9 mouse cellular contexts compared by ENCODE assay signal in the genomic region with DNA sequence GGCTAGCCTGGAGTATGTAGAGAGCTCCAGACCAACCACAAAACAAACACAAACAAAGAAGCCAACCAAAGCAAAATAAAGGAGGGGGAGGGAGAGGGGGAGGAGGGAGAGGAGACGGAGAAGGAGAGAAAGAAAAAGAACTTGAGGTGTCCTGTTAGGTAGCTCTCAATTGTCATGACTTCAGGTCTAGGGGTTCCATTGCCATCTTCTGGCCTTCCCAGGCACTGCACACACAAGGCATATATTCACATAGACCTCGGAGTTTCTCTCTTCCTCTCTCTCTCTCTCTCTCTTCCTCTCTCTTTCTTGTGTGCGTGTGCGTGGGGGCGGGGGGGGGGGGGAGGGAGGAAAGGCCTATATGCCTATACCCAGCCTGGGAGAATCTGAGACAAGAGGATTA. TPM values are rescaled to one million over a fixed set of nuclear protein-coding genes. Genes with fewer than 3 reads are reported as not detected.
DNase-seq lines count a peak whose midpoint lies in the region; ATAC-seq and TF ChIP-seq lines count a peak whose summit lies in the region.
"Had no signal": no experiment of that assay in that cellular context is flagged by ENCODE, and none has a peak within 500 bp of the region (broad histone marks: within the 10 kb centered on the region; RNA-seq: fewer than 3 reads in every experiment).

No protein-coding gene starts in this region.

- no peak overlapping the region for H3K4me2 ChIP-seq in neural tube, embryonic 15.5 days

- H3K9me3 ChIP-seq in neural tube, embryonic 15.5 days (replicated peaks): no peaks in the 10 kb centered on the region

- H3K4me1 ChIP-seq in bone marrow, adult 2 months (ENCODE audit: control insufficient read depth, insufficient read depth, low read length): no peaks in the 10 kb centered on the region
- peaks cover 21% of the 10 kb centered on the region for H3K4me1 ChIP-seq in neural tube, embryonic 15.5 days

- no peak overlapping the region for H3K9ac ChIP-seq in neural tube, embryonic 15.5 days (replicated peaks)

- H3K4me3 ChIP-seq in bone marrow, adult 2 months (replicated peaks; ENCODE audit: control insufficient read depth, low read depth, low read length): no peak overlapping the region
- H3K4me3 ChIP-seq in neural tube, embryonic 15.5 days (replicated peaks): no peak overlapping the region

- peak; percentile 34 for ATAC-seq in CD4-positive, CD25-positive, alpha-beta regulatory T cell, adult 4 months
- no peak for ATAC-seq in neural tube, embryonic 15.5 days (ENCODE audit: low FRiP score)

- no peaks in the 10 kb centered on the region for H3K36me3 ChIP-seq in neural tube, embryonic 15.5 days

- H3K27me3 ChIP-seq in neural tube, embryonic 15.5 days (replicated peaks): 0 out of 2 replicates have a peak, but pooled peaks cover 4% of the 10 kb centered on the region

- peak; percentile 34; the same call in 1 of the 2 replicates for TF ChIP-seq CTCF in bone marrow, adult 2 months (IDR thresholded peaks at IDR 0.05; ENCODE audit: control insufficient read depth, insufficient read depth, low read length)

- peak; percentile 57 for DNase-seq in kidney, postnatal 10 days
- DNase-seq in kidney, adult 18-20 months: no peak
- DNase-seq in naive thymus-derived CD4-positive, alpha-beta T cell, adult 2 months (ENCODE audit: low read depth): peak; percentile 45
- no peak for DNase-seq in left cerebral cortex, adult 18-20 months (ENCODE audit: low spot score in 2 of 2)
- no peak for DNase-seq in natural killer cell, adult 2 months (ENCODE audit: low spot score in 2 of 2)

- 25% methylated on average over 4 of the region's 5 CpGs for WGBS in bone marrow, adult 2 months
- WGBS in neural tube, embryonic 15.5 days: 37% methylated on average over 3 of the region's 5 CpGs

- no peak overlapping the region for H3K27ac ChIP-seq in bone marrow, adult 2 months (ENCODE audit: control insufficient read depth, insufficient read depth, low read depth, low read length, poor library complexity)
- H3K27ac ChIP-seq in neural tube, embryonic 15.5 days (replicated peaks): no peak overlapping the region
- H3K27ac ChIP-seq: macrophage had no signal

- TF ChIP-seq POLR2A in bone marrow, adult 2 months (IDR thresholded peaks at IDR 0.05; ENCODE audit: borderline replicate concordance, control insufficient read depth, low read depth, low read length): no peak

RNA-seq across cellular contexts. Expression of a gene that starts 1.3 kb away (rescaled TPM):
- 10 to 100 TPM; 55.7 to 59.0 TPM for polyA plus RNA-seq in CD4-positive, CD25-positive, alpha-beta regulatory T cell, adult 4 months (2017; shearing (Covaris generic))
- polyA plus RNA-seq in bone marrow, adult 2 months (2011; ENCODE audit: insufficient read depth, insufficient read length, low replicate concordance, missing spikeins): 8.1 and 20.6 TPM in 2 replicates
- polyA plus RNA-seq in neural tube, embryonic 15.5 days (2015; fragmentation: Nextera tagmentation; extraction: Ambion mirVana): 53.3 and 53.5 TPM in 2 replicates
- 10 to 100 TPM; 33.2 to 36.4 TPM for total RNA-seq in left cerebral cortex, adult 18-20 months (2021)

RNA-seq across cellular contexts. Expression of a gene that starts 1.4 kb away (rescaled TPM):
- under 1 TPM; 0.39 to 0.65 TPM for polyA plus RNA-seq in CD4-positive, CD25-positive, alpha-beta regulatory T cell, adult 4 months (2017; shearing (Covaris generic))
- 0.72 TPM in 1 of 2 replicates, not detected in the other for polyA plus RNA-seq in bone marrow, adult 2 months (2011; ENCODE audit: insufficient read depth, insufficient read length, low replicate concordance, missing spikeins)
- polyA plus RNA-seq in neural tube, embryonic 15.5 days (2015; fragmentation: Nextera tagmentation; extraction: Ambion mirVana): 1.4 TPM in 2 replicates
- 1 to 10 TPM; 2.3 to 2.8 TPM for total RNA-seq in left cerebral cortex, adult 18-20 months (2021)
- polyA plus RNA-seq: macrophage had no signal

RNA-seq across cellular contexts. Expression of a gene that starts 16.5 kb away (rescaled TPM):
- polyA plus RNA-seq in CD4-positive, CD25-positive, alpha-beta regulatory T cell, adult 4 months (2017; shearing (Covaris generic)): 10 to 100 TPM; 11.9 to 17.2 TPM
- polyA plus RNA-seq in bone marrow, adult 2 months (2011; ENCODE audit: insufficient read depth, insufficient read length, low replicate concordance, missing spikeins): 5.2 and 6.2 TPM in 2 replicates
- polyA plus RNA-seq in neural tube, embryonic 15.5 days (2015; fragmentation: Nextera tagmentation; extraction: Ambion mirVana): 8.5 and 9.0 TPM in 2 replicates
- 10 to 100 TPM; 17.5 TPM for total RNA-seq in left cerebral cortex, adult 18-20 months (2021)

RNA-seq across cellular contexts. Expression of a gene that starts 52.2 kb away (rescaled TPM):
- polyA plus RNA-seq in CD4-positive, CD25-positive, alpha-beta regulatory T cell, adult 4 months (2017; shearing (Covaris generic)): 10 to 100 TPM; 11.2 to 13.9 TPM
- polyA plus RNA-seq in bone marrow, adult 2 months (2011; ENCODE audit: insufficient read depth, insufficient read length, low replicate concordance, missing spikeins): 14.2 and 25.4 TPM in 2 replicates
- 9.5 and 12.2 TPM in 2 replicates for polyA plus RNA-seq in neural tube, embryonic 15.5 days (2015; fragmentation: Nextera tagmentation; extraction: Ambion mirVana)
- total RNA-seq in left cerebral cortex, adult 18-20 months (2021): 10 to 100 TPM; 35.7 to 36.3 TPM

Comparison
In these comparisons a context has a peak if more than half of its experiments do, and no peak if none do; other contexts are left out.
1. DNase-seq: peak in kidney, postnatal 10 days (single experiment) and naive thymus-derived CD4-positive, alpha-beta T cell, adult 2 months (single experiment); none in kidney, adult 18-20 months (single experiment), left cerebral cortex, adult 18-20 months (0 of 2) and natural killer cell, adult 2 months (0 of 2).